Mouse (Mus musculus) erythroblast, embryonic 14.5 days (primary cell): ENCODE results near the gene Zswim8.

Experiments used
- GATA1 ChIP-seq: IDR thresholded peaks from 2 replicates; pipeline ENCODE4 v1.6.1; 2012; ENCODE audit warnings: low read length, inconsistent platforms, mixed read lengths
- TAL1 ChIP-seq: IDR thresholded peaks from 3 replicates; pipeline ENCODE4 v1.6.1; 2012; ENCODE audit warnings: low read length, inconsistent platforms, mixed read lengths

GRCm38 (mm10) chr14:20735892-20736390 lies 28.6 kb downstream of the Zswim8 start:
- TF ChIP-seq GATA1 (no peak), TAL1 (no peak)
